Mouse (Mus musculus) cerebellum, adult 2 months (tissue): ENCODE results near the gene Habp4. TPM values are rescaled to one million over a fixed set of nuclear protein-coding genes. Genes with fewer than 3 reads are reported as not detected.

Source experiments
- DNase-seq, 2 experiments: peaks; one replicate each; pipeline ENCODE4 v3.0.0; 2021
- H3K27ac ChIP-seq: fragments of 200-500 bp; 2 replicates; pipeline ENCODE4 v1.5.1; 2012; ENCODE audit warnings: low read length, control low read depth, inconsistent platforms; ENCODE audit not compliant: insufficient read depth
- H3K27me3 ChIP-seq: fragments of 200-500 bp; 2 replicates; pipeline ENCODE4 v1.6.1; 2012; ENCODE audit warnings: inconsistent platforms, mild to moderate bottlenecking, low read length, moderate library complexity; ENCODE audit not compliant: control insufficient read depth, insufficient read depth
- H3K4me1 ChIP-seq: fragments of 200-500 bp; 2 replicates; pipeline ENCODE4 v1.6.1; 2011; ENCODE audit warnings: low read length; ENCODE audit not compliant: control insufficient read depth, insufficient read depth
- H3K4me3 ChIP-seq: fragments of 200-500 bp; replicated peaks from 2 replicates; pipeline ENCODE3; 2011; ENCODE audit warnings: mild to moderate bottlenecking, low read depth, low read length, control low read depth; ENCODE audit not compliant: insufficient read depth
- CTCF ChIP-seq: fragments of 200-500 bp; IDR thresholded peaks from 2 replicates; pipeline ENCODE4 v1.5.1; 2011; ENCODE audit warnings: low read depth, mild to moderate bottlenecking, control low read depth, low read length, moderate library complexity, borderline replicate concordance; ENCODE audit not compliant: insufficient read depth
- POLR2A ChIP-seq: fragments of 200-500 bp; IDR thresholded peaks from 2 replicates; pipeline ENCODE4 v1.6.1; 2011; ENCODE audit warnings: low read length, control low read depth, borderline replicate concordance; ENCODE audit not compliant: insufficient read depth
- WGBS: fragments of 180-500 bp; shearing (Covaris S2); methylation state at CpG from one replicate; pipeline ENCODE4 v1.1.7; 2018; 5-methylcytosine and 5-hydroxymethylcytosine counted together
- polyA plus RNA-seq: library from polyadenylated mRNA; depleted of rRNA; stranded (reverse); fragments of >200 nt; gene quantifications from 2 replicates; pipeline ENCODE4 v1.2.3, GENCODE M21; 2012

Habp4 gene
- polyA plus RNA-seq, 1 experiment = 213 TPM

DNA sequence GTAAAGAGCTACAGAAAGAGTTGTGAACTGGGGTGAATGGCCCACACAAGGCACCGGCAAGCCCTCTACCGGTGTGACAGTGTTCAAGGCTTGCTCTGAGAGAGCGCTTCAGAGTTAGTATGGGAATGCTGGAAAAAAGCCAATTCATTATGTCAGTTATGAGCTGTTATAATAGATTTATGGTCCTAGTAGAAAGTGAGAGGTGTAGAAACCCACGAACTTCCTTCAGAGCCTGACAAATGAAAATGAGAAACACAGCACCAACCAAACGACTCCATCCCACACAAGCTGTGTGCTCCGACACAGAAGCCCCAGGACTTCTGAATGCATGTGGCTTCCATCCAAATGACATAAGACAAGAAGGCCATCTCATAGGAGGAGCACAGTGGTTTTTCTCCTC, 36.3 kb downstream of the Habp4 start:
- 59% methylated on average over 6 of the region's 6 CpGs for WGBS

DNA sequence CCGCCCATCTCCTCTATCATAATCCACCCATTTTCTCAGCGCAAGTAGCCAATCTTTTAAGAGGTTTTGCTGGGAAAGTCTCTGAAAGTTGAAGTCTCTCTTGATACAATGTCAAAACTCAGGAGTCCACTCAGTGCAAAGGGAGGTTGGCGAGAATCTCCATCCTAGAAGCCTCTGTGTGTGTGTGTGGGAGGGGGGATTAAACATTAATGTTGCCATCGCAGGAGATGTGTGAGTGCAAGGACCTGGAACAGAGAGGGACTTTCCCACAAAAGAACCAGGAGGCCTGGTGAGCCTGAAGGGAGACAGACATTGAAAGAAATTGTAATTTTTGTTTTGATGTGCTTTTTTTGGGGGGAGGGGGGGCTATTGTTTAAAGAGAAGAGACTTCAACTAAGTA, 36.7 kb downstream of the Habp4 start:
- Histone ChIP-seq H3K27me3 (no peaks in the 10 kb centered on the region), H3K27ac (no peak overlapping the region), H3K4me1 (no peaks in the 10 kb centered on the region), H3K4me3 (no peak overlapping the region)
- WGBS = 88% methylated on average over 4 of the region's 4 CpGs
- no peak for TF ChIP-seq CTCF
- no peak for TF ChIP-seq POLR2A
- DNase-seq = no peak

More for the DNA sequence above, 36.3 kb downstream of the Habp4 start:
- H3K27ac ChIP-seq = no peak overlapping the region
- H3K4me3 ChIP-seq = no peak overlapping the region
- no peaks in the 10 kb centered on the region for H3K27me3 ChIP-seq
- H3K4me1 ChIP-seq = no peaks in the 10 kb centered on the region
- DNase-seq = no peak
- no peak for TF ChIP-seq POLR2A
- no peak for TF ChIP-seq CTCF

DNA sequence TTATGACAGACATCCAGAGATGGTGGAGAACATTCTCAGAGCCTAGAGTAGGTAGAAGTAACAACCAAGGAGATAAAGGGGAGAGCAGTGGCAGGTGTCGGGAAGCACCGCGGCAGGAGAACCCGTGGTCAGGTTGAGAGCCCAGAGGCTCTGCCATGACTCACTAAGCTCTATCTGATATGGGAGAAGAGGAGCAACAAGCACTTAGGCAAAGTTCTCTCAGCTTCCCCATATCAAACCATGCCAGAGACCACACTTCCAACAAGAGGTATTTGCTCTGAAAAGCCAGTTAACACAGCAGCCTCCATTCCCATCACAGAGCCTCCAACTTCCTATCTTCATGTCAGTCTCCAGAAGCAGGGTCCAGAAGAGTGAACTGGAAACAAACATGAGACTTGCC, 39.3 kb downstream of the Habp4 start:
- Histone ChIP-seq H3K27ac (no peak overlapping the region), H3K27me3 (no peaks in the 10 kb centered on the region), H3K4me1 (no peaks in the 10 kb centered on the region), H3K4me3 (no peak overlapping the region)
- no peak for TF ChIP-seq CTCF
- TF ChIP-seq POLR2A = no peak
- whole genome bisulfite sequencing = 95% methylated on average over 4 of the region's 4 CpGs
- no peak for DNase-seq

DNA sequence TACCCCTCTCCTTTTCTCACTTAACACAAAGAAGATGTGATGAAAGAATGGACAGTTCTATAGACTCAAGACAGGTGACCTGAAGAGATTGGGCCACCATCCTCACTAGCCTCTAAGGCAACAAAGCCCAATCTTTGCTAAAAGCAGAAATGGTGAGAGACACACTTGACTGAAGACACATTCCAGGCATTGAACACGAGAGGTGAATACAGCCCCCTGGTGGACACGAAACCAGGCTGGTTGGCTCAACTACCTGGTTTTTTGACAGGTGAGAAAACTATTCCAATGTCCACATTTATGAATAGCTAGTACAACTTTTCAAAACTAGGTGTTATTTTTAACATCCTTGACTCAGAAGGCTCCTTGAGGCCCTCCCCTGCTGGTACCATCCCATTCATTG, 43.1 kb downstream of the Habp4 start:
- H3K27ac ChIP-seq = no peak overlapping the region
- no peaks in the 10 kb centered on the region for H3K4me1 ChIP-seq
- no peak for TF ChIP-seq POLR2A
- TF ChIP-seq CTCF = 0 out of 2 replicates have a peak, but pooled peaks have one; percentile 25
- 46% methylated on average over 2 of the region's 2 CpGs for WGBS
- H3K4me3 ChIP-seq = no peak overlapping the region
- DNase-seq = no peak
- H3K27me3 ChIP-seq = no peaks in the 10 kb centered on the region

DNA sequence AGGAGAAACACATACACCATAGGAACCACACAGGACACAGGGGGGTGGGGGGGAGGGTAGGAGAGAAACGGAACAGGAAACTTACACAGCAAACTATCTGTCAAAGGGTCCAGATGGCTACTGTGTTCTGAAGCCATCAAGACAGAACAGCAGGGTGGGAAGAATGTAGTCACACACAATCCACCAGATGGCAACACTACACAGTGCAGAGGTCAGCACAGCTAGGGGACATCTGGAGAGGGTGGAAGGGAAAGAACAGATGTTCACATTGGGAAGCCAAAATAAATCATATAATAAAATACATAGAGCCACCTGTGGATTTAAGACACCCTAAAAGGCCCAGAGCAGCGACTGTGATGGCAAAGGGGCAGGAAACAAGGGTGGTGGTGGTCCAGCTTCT, 43.6 kb downstream of the Habp4 start:
- no peak for DNase-seq
- no peak overlapping the region for H3K4me3 ChIP-seq
- no peak overlapping the region for H3K27ac ChIP-seq
- WGBS = 24% methylated on average over 2 of the region's 2 CpGs
- no peaks in the 10 kb centered on the region for H3K4me1 ChIP-seq
- no peaks in the 10 kb centered on the region for H3K27me3 ChIP-seq
- TF ChIP-seq POLR2A (no peak), CTCF (no peak)

DNA sequence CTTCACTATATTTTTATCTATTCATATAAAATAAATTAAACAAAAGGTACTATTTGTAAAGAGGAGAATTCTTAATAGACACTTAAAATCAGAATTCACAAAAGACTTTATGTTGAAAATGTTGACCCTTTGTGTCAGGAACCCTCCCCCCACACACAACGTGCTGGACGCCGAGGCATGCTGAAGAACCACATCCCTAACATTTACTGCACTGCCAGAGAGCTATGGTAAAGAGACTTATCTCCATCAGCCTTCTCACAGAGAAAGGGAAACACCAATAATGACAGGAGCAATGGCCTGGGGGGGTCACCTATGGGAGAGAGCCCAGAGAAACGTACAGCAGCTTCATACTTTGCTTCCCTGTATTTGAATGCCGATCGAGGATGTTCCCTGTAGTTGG, 46.5 kb downstream of the Habp4 start:
- WGBS = 90% methylated on average over 6 of the region's 6 CpGs
- TF ChIP-seq POLR2A = no peak
- TF ChIP-seq CTCF = no peak

DNA sequence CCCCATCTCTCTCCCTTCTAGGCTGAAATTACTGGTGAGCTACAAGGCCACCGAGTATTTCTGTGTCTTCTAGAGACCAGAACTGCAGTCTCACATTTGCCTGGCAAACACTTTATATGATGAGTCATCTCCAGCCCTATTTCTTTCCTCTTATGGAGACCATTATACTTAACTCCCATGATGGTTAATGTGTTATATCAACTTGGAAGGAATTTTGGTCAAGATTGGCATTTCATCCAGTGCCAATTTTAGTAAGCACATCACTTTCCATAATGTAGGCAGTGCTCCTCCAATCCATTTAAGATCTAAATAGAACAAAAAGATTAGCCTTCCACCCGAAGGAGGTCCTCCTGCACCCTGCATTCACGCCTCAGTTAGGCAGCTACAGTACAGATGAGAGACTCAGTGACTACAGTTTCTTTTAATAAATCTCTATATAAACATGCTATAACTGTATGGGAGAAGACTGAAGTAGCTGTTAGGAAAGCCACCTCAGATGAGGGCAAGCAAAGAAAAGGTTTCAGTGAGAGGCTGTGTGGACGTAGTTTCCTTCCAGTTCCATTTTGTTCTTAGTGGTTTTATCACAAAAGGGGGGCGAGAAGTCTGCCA, 50.5 kb downstream of the Habp4 start:
- Histone ChIP-seq H3K27me3 (no peaks in the 10 kb centered on the region), H3K27ac (no peak overlapping the region), H3K4me3 (no peak overlapping the region), H3K4me1 (no peaks in the 10 kb centered on the region)
- WGBS = 82% methylated on average over 5 of the region's 5 CpGs
- no peak for DNase-seq
- TF ChIP-seq POLR2A (no peak), CTCF (no peak)

More for the DNA sequence above, 46.5 kb downstream of the Habp4 start:
- no peaks in the 10 kb centered on the region for H3K4me1 ChIP-seq
- H3K4me3 ChIP-seq = no peak overlapping the region
- H3K27ac ChIP-seq = no peak overlapping the region
- no peaks in the 10 kb centered on the region for H3K27me3 ChIP-seq
- no peak for DNase-seq

DNA sequence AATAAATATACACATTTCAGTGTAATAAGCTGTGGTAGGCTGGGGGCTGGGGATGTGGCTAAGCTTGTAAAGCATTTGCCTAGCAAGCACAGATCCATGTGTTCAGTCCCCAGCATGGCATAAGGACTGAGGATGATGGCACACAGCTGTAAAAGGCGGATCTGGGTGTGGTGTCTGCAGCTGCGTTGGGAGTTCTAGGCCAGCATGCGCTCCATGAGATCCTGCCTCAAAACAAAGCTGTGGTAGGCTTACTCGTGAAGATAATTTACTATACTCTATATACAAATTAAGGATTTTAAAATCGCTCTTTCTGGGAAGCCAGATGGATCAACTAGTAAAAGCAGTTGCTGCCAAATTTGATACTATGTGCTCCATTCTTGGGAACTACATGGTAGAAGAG, 53.3 kb downstream of the Habp4 start:
- H3K4me1 ChIP-seq = no peaks in the 10 kb centered on the region
- H3K4me3 ChIP-seq = no peak overlapping the region
- TF ChIP-seq CTCF (no peak), POLR2A (no peak)
- 95% methylated on average over 5 of the region's 5 CpGs for WGBS
- no peak overlapping the region for H3K27ac ChIP-seq
- no peaks in the 10 kb centered on the region for H3K27me3 ChIP-seq
- DNase-seq = no peak
